Mouse (Mus musculus): Measurements from ENCODE around the gene Enkur. TPM values are rescaled to one million over a fixed set of nuclear protein-coding genes. Genes with fewer than 3 reads are reported as not detected.

Gene Enkur
- polyA plus RNA-seq, 1 experiment, result not detected

DNA sequence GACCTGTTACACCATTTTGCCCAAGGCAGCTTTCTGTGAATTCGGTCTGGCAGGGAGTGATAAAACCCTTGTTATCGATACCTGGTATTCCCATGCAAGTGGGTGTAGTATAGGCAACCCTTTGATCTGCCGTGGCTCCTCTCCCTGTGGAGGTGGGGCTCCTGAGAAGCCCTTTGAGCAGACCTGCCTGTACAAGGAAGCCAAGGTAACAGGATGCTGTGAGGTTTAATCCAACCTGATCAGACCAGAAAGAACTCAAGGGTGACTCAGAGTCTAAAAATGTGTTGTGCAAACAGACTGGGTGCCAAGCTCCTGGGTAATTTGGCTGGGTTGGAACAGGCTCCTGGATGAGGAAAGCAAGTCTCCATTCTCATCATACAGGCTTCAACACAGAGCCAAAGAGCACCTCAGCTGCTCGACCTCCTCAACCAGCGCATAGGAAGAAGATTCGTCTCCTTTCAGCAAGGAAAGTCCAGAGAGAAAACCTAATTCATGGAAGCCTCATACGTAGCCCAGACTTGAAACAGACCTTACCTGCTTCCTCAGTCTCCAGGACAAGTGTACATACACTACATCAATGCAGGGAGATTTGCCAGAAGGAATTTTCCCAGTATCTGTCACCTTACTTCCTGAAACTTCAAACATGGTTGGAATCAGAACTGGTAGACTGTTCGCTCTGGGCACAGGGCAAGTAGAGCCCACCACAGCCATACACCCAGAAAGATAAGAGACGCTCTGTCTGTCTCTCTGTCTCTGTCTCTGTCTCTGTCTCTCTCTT lies 29.9 kb upstream of the Enkur start:
- Histone ChIP-seq H3K4me3 (replicated peaks; ENCODE audit: control insufficient read depth, low read depth, low read length) (no peak overlapping the region), H3K27ac (ENCODE audit: control insufficient read depth, insufficient read depth, low read depth, low read length, poor library complexity) (no peak overlapping the region), H3K4me1 (ENCODE audit: control insufficient read depth, insufficient read depth, low read length) (no peaks in the 10 kb centered on the region)
- no peak for TF ChIP-seq POLR2A (IDR thresholded peaks at IDR 0.05; ENCODE audit: borderline replicate concordance, control insufficient read depth, low read depth, low read length)
- no peak for TF ChIP-seq CTCF (IDR thresholded peaks at IDR 0.05; ENCODE audit: control insufficient read depth, insufficient read depth, low read length)
- WGBS, result 76% methylated on average over 9 of the region's 9 CpGs

DNA sequence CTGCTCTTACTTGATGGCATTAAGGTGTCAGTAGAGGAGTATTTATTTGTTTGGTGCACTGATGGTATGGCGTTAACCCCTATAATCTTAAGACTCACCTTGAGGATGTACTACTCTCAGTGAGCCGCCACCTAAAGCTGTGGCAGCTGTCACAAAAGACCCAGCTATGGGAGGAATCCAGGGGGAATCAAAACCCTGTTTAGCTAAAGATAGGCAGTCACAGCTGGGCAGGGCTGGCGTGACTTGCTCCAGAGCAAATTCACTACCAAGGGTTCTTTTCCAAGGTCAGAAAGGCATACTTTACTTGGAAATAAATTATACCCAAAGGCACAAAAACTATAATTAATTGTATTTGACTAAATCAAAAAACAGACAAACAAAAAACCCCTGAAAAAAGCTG lies 26.0 kb upstream of the Enkur start:
- Histone ChIP-seq H3K4me3 (replicated peaks; ENCODE audit: control insufficient read depth, low read depth, low read length) (no peak overlapping the region), H3K4me1 (ENCODE audit: control insufficient read depth, insufficient read depth, low read length) (no peaks in the 10 kb centered on the region), H3K27ac (ENCODE audit: control insufficient read depth, insufficient read depth, low read depth, low read length, poor library complexity) (no peak overlapping the region)
- no peak for TF ChIP-seq POLR2A (IDR thresholded peaks at IDR 0.05; ENCODE audit: borderline replicate concordance, control insufficient read depth, low read depth, low read length)
- TF ChIP-seq CTCF (IDR thresholded peaks at IDR 0.05; ENCODE audit: control insufficient read depth, insufficient read depth, low read length), result no peak
- 77% methylated on average over 3 of the region's 3 CpGs for WGBS

DNA sequence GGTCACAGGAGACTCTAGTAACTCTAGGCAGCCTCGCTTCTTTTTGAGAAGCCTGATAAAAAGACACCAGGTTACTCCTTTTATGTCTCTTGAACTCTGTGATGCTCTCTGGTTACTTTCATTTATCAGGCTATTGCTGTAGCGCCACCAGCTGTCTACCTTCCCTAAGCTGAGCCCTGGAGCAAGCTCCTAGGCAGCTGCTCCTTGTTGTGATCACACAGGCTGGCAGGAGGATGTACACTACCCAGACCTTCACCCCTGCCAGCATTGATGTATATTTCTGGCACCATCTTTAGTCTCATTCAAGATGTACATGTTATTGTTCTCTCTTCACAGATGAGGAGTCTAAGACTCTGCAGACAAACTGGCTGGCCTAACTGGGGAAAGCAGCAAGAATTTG lies 25.1 kb upstream of the Enkur start:
- no peak for TF ChIP-seq CTCF (IDR thresholded peaks at IDR 0.05; ENCODE audit: control insufficient read depth, insufficient read depth, low read length)
- no peak for TF ChIP-seq POLR2A (IDR thresholded peaks at IDR 0.05; ENCODE audit: borderline replicate concordance, control insufficient read depth, low read depth, low read length)
- no peak overlapping the region for H3K4me3 ChIP-seq (replicated peaks; ENCODE audit: control insufficient read depth, low read depth, low read length)
- no peaks in the 10 kb centered on the region for H3K4me1 ChIP-seq (ENCODE audit: control insufficient read depth, insufficient read depth, low read length)
- no peak overlapping the region for H3K27ac ChIP-seq (ENCODE audit: control insufficient read depth, insufficient read depth, low read depth, low read length, poor library complexity)
- 62% methylated on average over 2 of the region's 2 CpGs for WGBS

DNA sequence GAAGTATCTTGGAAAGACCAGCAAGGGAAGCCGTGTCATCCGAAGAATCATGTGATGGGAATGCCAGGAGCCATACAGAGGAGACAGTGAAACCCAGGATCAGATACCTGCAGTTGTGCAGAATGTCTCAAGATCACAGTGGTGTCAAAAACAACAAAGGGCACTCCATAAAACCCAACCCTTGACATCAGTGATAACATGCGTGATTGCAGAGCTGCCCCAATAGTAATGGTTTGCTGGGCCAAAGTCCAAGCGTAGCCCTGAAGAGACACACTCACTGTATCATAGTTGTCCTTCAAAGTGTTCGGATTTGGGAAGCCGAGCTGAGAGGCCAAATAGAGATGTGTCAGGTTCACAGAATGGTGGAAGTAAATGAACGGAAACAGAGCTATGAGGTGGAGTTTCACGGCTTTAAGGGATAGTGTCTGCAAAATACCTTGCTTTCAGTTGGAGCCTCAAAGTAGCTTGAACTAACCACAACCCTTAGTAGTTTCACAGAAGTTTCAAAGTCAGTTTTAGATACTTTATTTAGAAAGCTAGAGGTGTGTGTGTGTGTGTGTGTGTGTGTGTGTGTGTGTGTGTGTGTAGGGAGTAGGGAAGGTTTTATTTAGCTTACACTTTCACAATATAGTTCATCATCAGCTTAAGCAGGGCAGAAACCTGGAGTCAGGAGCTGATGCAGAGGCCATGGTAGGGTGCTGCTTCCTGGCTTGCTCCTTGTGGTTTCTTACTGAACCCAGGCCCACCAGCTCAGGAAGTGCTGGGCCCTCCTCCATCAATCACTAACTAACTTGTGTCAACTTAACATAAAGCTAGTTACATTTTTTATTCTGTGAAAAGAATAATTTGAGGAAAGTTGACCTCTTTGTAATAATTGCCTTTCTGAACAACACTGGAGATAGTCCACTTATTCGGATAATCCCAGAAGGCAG lies 17.6 kb upstream of the Enkur start:
- Histone ChIP-seq H3K27ac (ENCODE audit: control insufficient read depth, insufficient read depth, low read depth, low read length, poor library complexity) (no peak overlapping the region), H3K4me3 (replicated peaks; ENCODE audit: control insufficient read depth, low read depth, low read length) (no peak overlapping the region), H3K4me1 (ENCODE audit: control insufficient read depth, insufficient read depth, low read length) (no peaks in the 10 kb centered on the region)
- TF ChIP-seq CTCF (IDR thresholded peaks at IDR 0.05; ENCODE audit: control insufficient read depth, insufficient read depth, low read length), result no peak
- no peak for TF ChIP-seq POLR2A (IDR thresholded peaks at IDR 0.05; ENCODE audit: borderline replicate concordance, control insufficient read depth, low read depth, low read length)
- WGBS, result 59% methylated on average over 9 of the region's 9 CpGs

DNA sequence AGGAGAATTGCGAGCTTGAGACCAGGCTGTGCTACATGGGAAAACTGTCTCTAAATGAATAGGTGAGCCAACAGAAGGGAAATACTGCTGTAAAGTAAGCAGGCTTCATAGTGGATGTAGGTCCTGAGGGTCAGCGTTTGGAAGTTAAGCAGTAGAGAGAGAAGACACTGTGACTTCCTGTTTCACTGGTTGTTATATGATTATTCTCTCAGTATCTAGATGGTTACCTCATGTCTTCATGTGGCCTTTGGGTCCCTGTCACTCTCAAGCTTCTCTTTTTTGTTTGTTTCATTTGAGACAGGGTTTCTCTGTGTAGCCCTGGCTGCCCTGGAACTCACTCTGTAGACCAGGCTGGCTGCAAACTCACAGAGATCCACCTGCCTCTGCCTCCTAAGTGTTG lies 10.1 kb upstream of the Enkur start:
- Histone ChIP-seq H3K27ac (ENCODE audit: control insufficient read depth, insufficient read depth, low read depth, low read length, poor library complexity) (no peak overlapping the region), H3K4me1 (ENCODE audit: control insufficient read depth, insufficient read depth, low read length) (no peaks in the 10 kb centered on the region), H3K4me3 (replicated peaks; ENCODE audit: control insufficient read depth, low read depth, low read length) (no peak overlapping the region)
- WGBS, result 68% methylated on average over 2 of the region's 2 CpGs
- TF ChIP-seq CTCF (IDR thresholded peaks at IDR 0.05; ENCODE audit: control insufficient read depth, insufficient read depth, low read length), result no peak
- TF ChIP-seq POLR2A (IDR thresholded peaks at IDR 0.05; ENCODE audit: borderline replicate concordance, control insufficient read depth, low read depth, low read length), result no peak

DNA sequence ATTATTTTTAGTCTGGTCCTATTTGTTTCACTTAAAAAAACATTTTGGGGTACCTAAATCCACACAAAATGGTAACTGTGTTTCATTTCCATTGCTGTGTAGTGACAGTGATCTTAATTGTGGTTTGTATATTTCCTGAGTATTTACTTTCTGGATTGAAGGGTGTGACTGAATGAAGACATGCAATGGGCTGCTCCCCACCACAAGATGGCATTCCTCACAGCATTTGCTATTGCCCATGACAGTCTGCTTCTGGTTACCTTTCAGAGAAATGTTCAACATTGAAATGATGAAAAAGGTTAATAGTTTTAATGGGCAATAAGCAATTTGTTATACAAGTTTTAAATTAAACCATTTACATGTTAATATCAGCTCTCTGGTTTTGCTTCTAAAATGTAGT lies 9.2 kb upstream of the Enkur start:
- no peak overlapping the region for H3K27ac ChIP-seq (ENCODE audit: control insufficient read depth, insufficient read depth, low read depth, low read length, poor library complexity)
- no peak for TF ChIP-seq POLR2A (IDR thresholded peaks at IDR 0.05; ENCODE audit: borderline replicate concordance, control insufficient read depth, low read depth, low read length)
- no peak for TF ChIP-seq CTCF (IDR thresholded peaks at IDR 0.05; ENCODE audit: control insufficient read depth, insufficient read depth, low read length)
- no peaks in the 10 kb centered on the region for H3K4me1 ChIP-seq (ENCODE audit: control insufficient read depth, insufficient read depth, low read length)
- no peak overlapping the region for H3K4me3 ChIP-seq (replicated peaks; ENCODE audit: control insufficient read depth, low read depth, low read length)

DNA sequence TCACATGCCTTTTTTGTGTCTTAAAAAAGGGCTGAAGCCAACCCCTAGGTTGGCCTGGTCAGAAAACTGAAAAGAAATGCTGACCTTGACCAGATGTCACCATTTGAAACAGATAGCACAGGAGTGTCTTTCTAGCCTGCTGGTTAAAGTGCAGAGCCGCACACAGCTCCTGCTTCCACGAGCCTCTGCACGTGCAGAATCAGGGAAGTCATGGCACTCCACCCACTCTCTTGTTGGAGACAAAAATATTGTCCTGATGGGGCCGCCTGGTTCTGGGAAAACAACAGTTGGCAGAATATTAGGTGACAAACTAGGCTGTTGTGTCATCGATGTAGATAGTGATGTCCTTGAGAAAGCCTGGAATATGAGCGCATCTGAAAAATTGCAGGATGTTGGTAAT lies 6.2 kb upstream of the Enkur start:
- no peak overlapping the region for H3K4me3 ChIP-seq (replicated peaks; ENCODE audit: control insufficient read depth, low read depth, low read length)
- no peak overlapping the region for H3K27ac ChIP-seq (ENCODE audit: control insufficient read depth, insufficient read depth, low read depth, low read length, poor library complexity)
- WGBS, result 87% methylated on average over 6 of the region's 6 CpGs
- TF ChIP-seq CTCF (IDR thresholded peaks at IDR 0.05; ENCODE audit: control insufficient read depth, insufficient read depth, low read length), result no peak
- TF ChIP-seq POLR2A (IDR thresholded peaks at IDR 0.05; ENCODE audit: borderline replicate concordance, control insufficient read depth, low read depth, low read length), result no peak
- H3K4me1 ChIP-seq (ENCODE audit: control insufficient read depth, insufficient read depth, low read length), result no peaks in the 10 kb centered on the region

DNA sequence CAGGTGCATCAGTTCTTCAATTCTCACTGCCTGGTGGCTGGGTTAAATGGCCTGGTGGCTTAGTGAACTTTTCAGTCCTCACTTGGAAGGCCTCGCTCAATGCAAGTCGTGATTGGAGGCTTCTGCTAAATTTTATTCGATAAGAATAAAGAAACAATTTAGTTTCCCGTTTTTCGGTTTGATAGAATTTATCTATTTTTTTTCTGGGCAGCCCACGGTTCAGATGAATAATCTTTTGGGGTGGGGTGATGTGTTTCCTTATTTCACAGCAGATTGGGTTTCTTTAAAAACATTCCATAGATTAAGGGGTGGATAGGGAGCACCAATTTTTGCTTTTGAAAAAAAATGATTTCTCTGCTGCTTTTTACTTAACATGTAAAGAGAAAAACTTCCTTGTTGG lies 1.1 kb upstream of the Enkur start:
- peak overlapping the region; percentile 80 for H3K4me3 ChIP-seq (replicated peaks; ENCODE audit: control insufficient read depth, low read depth, low read length)
- H3K27ac ChIP-seq (ENCODE audit: control insufficient read depth, insufficient read depth, low read depth, low read length, poor library complexity), result no peak overlapping the region
- TF ChIP-seq CTCF (IDR thresholded peaks at IDR 0.05; ENCODE audit: control insufficient read depth, insufficient read depth, low read length) (no peak), POLR2A (IDR thresholded peaks at IDR 0.05; ENCODE audit: borderline replicate concordance, control insufficient read depth, low read depth, low read length) (no peak)
- WGBS, result 28% methylated on average over 6 of the region's 6 CpGs
- no peaks in the 10 kb centered on the region; the same call in 1 of the 2 replicates for H3K4me1 ChIP-seq (ENCODE audit: control insufficient read depth, insufficient read depth, low read length)
